ENCODE assay signal across 27 mouse cellular contexts in the genomic region with DNA sequence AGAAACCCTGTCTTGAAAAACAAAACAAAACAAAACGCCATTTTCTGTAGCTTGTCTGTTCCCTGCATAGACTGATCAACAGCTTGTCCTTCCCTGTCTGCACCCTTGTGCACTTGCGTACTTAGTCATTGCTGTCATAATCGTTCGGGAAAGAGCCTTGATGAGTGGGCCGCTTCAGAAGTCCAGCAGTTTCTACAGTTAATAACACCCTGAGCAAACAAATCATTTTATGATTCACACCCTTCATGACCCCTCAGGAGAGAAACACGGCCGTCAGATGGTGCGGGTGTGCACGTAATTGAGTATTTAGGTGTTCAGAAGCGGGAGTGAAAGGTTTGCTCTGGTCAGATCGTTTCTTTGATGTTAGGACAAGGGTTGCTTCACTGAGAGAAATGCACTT. TPM values are rescaled to one million over a fixed set of nuclear protein-coding genes. Genes with fewer than 3 reads are reported as not detected.
DNase-seq lines count a peak whose midpoint lies in the region; ATAC-seq and TF ChIP-seq lines count a peak whose summit lies in the region.
"Had no signal": no experiment of that assay in that cellular context is flagged by ENCODE, and none has a peak within 500 bp of the region (broad histone marks: within the 10 kb centered on the region; RNA-seq: fewer than 3 reads in every experiment).

No protein-coding gene starts in this region.

- H3K4me2 ChIP-seq in intestine, postnatal 0 days (replicated peaks; ENCODE audit: low read depth) = peak overlapping the region; percentile 30
- H3K4me2 ChIP-seq in stomach, postnatal 0 days (replicated peaks; ENCODE audit: low read depth) = no peak overlapping the region
- H3K4me2 ChIP-seq: embryonic facial prominence, embryonic 12.5 days; heart, embryonic 11.5 days; hindbrain, embryonic 13.5 days; limb, embryonic 15.5 days; liver, embryonic 13.5 days; midbrain, embryonic 12.5 days; neural tube, embryonic 12.5 days had no signal

- H3K27me3 ChIP-seq in ES-Bruce4 (ENCODE audit: control insufficient read depth, insufficient read depth, low read length, poor library complexity, severe bottlenecking) = no peaks in the 10 kb centered on the region
- H3K27me3 ChIP-seq in intestine, postnatal 0 days (replicated peaks; ENCODE audit: control insufficient read depth, insufficient read depth, low read length) = no peaks in the 10 kb centered on the region
- H3K27me3 ChIP-seq in stomach, postnatal 0 days (ENCODE audit: control insufficient read depth, insufficient read depth, low read length) = no peaks in the 10 kb centered on the region
- H3K27me3 ChIP-seq: embryonic facial prominence, embryonic 12.5 days; hindbrain, embryonic 13.5 days; limb, embryonic 15.5 days; liver, embryonic 13.5 days; midbrain, embryonic 12.5 days; neural tube, embryonic 12.5 days had no signal

- no peak overlapping the region for H3K4me3 ChIP-seq in ES-Bruce4 (ENCODE audit: low read depth, low read length)
- no peak overlapping the region for H3K4me3 ChIP-seq in intestine, postnatal 0 days (ENCODE audit: low read depth, low read length)
- no peak overlapping the region for H3K4me3 ChIP-seq in stomach, postnatal 0 days (ENCODE audit: low read depth, low read length)
- H3K4me3 ChIP-seq: embryonic facial prominence, embryonic 12.5 days; hindbrain, embryonic 13.5 days; limb, embryonic 10.5 days; limb, embryonic 15.5 days; liver, embryonic 13.5 days; midbrain, embryonic 12.5 days; myocyte; neural tube, embryonic 12.5 days had no signal

- TF ChIP-seq CTCF in ES-Bruce4 (IDR thresholded peaks at IDR 0.05; ENCODE audit: low read depth, low read length) = no peak
- no peak for TF ChIP-seq CTCF in intestine, postnatal 0 days (IDR thresholded peaks at IDR 0.05; ENCODE audit: low read depth)
- TF ChIP-seq CTCF in stomach, postnatal 0 days (IDR thresholded peaks at IDR 0.05; ENCODE audit: low read depth) = no peak

- peaks cover 2% of the 10 kb centered on the region for H3K4me1 ChIP-seq in ES-Bruce4 (ENCODE audit: control insufficient read depth, insufficient read depth, low read length)
- no peaks in the 10 kb centered on the region for H3K4me1 ChIP-seq in intestine, postnatal 0 days (replicated peaks; ENCODE audit: control insufficient read depth, insufficient read depth, low read length)
- no peaks in the 10 kb centered on the region for H3K4me1 ChIP-seq in stomach, postnatal 0 days (replicated peaks; ENCODE audit: control insufficient read depth, insufficient read depth)
- H3K4me1 ChIP-seq: embryonic facial prominence, embryonic 12.5 days; limb, embryonic 10.5 days; limb, embryonic 15.5 days; liver, embryonic 13.5 days; neural tube, embryonic 12.5 days had no signal

- ATAC-seq in intestine, postnatal 0 days = peak; percentile 51
- ATAC-seq in stomach, postnatal 0 days (ENCODE audit: low FRiP score, low TSS enrichment) = peak; percentile 79

- H3K36me3 ChIP-seq in ES-Bruce4 (ENCODE audit: control insufficient read depth, insufficient read depth, low read length, poor library complexity, severe bottlenecking) = no peaks in the 10 kb centered on the region
- H3K36me3 ChIP-seq in intestine, postnatal 0 days (ENCODE audit: control insufficient read depth, insufficient read depth) = no peaks in the 10 kb centered on the region
- H3K36me3 ChIP-seq in stomach, postnatal 0 days (ENCODE audit: control insufficient read depth, insufficient read depth, low read length) = no peaks in the 10 kb centered on the region
- H3K36me3 ChIP-seq: embryonic facial prominence, embryonic 12.5 days; hindbrain, embryonic 13.5 days; limb, embryonic 10.5 days; limb, embryonic 15.5 days; liver, embryonic 13.5 days; midbrain, embryonic 12.5 days; neural tube, embryonic 12.5 days had no signal

- H3K9ac ChIP-seq in ES-Bruce4 (ENCODE audit: low read depth, poor library complexity, severe bottlenecking) = peak overlapping the region; percentile 31; the same call in 1 of the 2 replicates
- no peak overlapping the region for H3K9ac ChIP-seq in intestine, postnatal 0 days (ENCODE audit: low read depth, low read length)
- H3K9ac ChIP-seq in stomach, postnatal 0 days (ENCODE audit: low read length) = no peak overlapping the region
- H3K9ac ChIP-seq: embryonic facial prominence, embryonic 12.5 days; hindbrain, embryonic 13.5 days; limb, embryonic 15.5 days; liver, embryonic 13.5 days; midbrain, embryonic 12.5 days; neural tube, embryonic 12.5 days had no signal

- H3K27ac ChIP-seq in ES-Bruce4 (ENCODE audit: insufficient read depth, low read length) = peak overlapping the region; percentile 82
- H3K27ac ChIP-seq in intestine, postnatal 0 days (ENCODE audit: low read depth, low read length) = no peak overlapping the region
- H3K27ac ChIP-seq in stomach, postnatal 0 days (replicated peaks) = 0 out of 2 replicates have a peak overlapping the region, but pooled peaks have one; percentile 24
- H3K27ac ChIP-seq: embryonic facial prominence, embryonic 12.5 days; hindbrain, embryonic 13.5 days; limb, embryonic 10.5 days; limb, embryonic 15.5 days; liver, embryonic 13.5 days; midbrain, embryonic 12.5 days; neural tube, embryonic 12.5 days had no signal

- peak; percentile 25 for DNase-seq in heart, adult 11 months
- DNase-seq in heart, postnatal 4 days = no peak
- peak; percentile 22 for DNase-seq in stomach, postnatal 0 days (ENCODE audit: low spot score)
- no peak for DNase-seq in urinary bladder, postnatal 4 days (ENCODE audit: low spot score in 2 of 2)
- DNase-seq in kidney, adult 11 months = no peak
- DNase-seq: adrenal gland, adult 8-10 months; cerebellum, adult 11 months; cerebellum, adult 9-10 months; cerebellum, postnatal 36 days; embryo, embryonic 11 days; gastrocnemius, postnatal 14 days; heart, postnatal 36 days; kidney, postnatal 14 days; liver, embryonic 13.5 days; lung, adult 18-20 months; right cerebral cortex, adult 18-20 months had no signal

- TF ChIP-seq EP300 in ES-Bruce4 (IDR thresholded peaks at IDR 0.05; ENCODE audit: insufficient read depth, low read depth, low read length) = no peak
- TF ChIP-seq EP300 in stomach, postnatal 0 days (optimal IDR thresholded peaks at IDR 0.05) = no peak

- 28% methylated on average over 11 of the region's 11 CpGs for WGBS in intestine, postnatal 0 days
- WGBS in stomach, postnatal 0 days = 52% methylated on average over 11 of the region's 11 CpGs

- TF ChIP-seq POLR2A in ES-Bruce4 (IDR thresholded peaks at IDR 0.05; ENCODE audit: insufficient read depth, low read length) = no peak

- H3K9me3 ChIP-seq in ES-Bruce4 (replicated peaks; ENCODE audit: control insufficient read depth, insufficient read depth, low read length, poor library complexity, severe bottlenecking) = no peaks in the 10 kb centered on the region
- no peaks in the 10 kb centered on the region for H3K9me3 ChIP-seq in intestine, postnatal 0 days (ENCODE audit: control insufficient read depth)
- H3K9me3 ChIP-seq in stomach, postnatal 0 days (ENCODE audit: control insufficient read depth, low read length) = no peaks in the 10 kb centered on the region
- H3K9me3 ChIP-seq: embryonic facial prominence, embryonic 12.5 days; hindbrain, embryonic 13.5 days; limb, embryonic 10.5 days; limb, embryonic 15.5 days; liver, embryonic 13.5 days; midbrain, embryonic 12.5 days; neural tube, embryonic 12.5 days had no signal

RNA-seq across cellular contexts. Expression of a gene that starts 32.1 kb away (rescaled TPM):
- total RNA-seq in heart, postnatal 4 days (2021) = 1 to 10 TPM; 6.9 to 7.0 TPM
- polyA plus RNA-seq in ES-Bruce4 (2011; ENCODE audit: insufficient read depth, insufficient read length, low read depth, missing spikeins) = 157 and 164 TPM in 2 replicates
- 11.9 and 12.3 TPM in 2 replicates for polyA plus RNA-seq in intestine, postnatal 0 days (2015; fragmentation: Nextera tagmentation; extraction: Ambion mirVana)
- 14.7 and 18.5 TPM in 2 replicates for polyA plus RNA-seq in stomach, postnatal 0 days (2015; fragmentation: Nextera tagmentation; extraction: Ambion mirVana)
- total RNA-seq: granulocyte monocyte progenitor cell, adult 5-6 weeks had no signal

Comparison
In these comparisons a context has a peak if more than half of its experiments do, and no peak if none do; other contexts are left out.
1. DNase-seq: peak in heart, adult 11 months (single experiment) and stomach, postnatal 0 days (single experiment); none in heart, postnatal 4 days (single experiment), urinary bladder, postnatal 4 days (0 of 2) and kidney, adult 11 months (single experiment).